23 mouse cellular contexts compared by ENCODE assay signal in genomic region chr10:9648464-9648863, GRCm38 (mm10). TPM values are rescaled to one million over a fixed set of nuclear protein-coding genes. Genes with fewer than 3 reads are reported as not detected.
A peak's percentile ranks its signal among the peaks of the same experiment; 100 is the strongest.
DNase-seq lines count a peak whose midpoint lies in the region; ATAC-seq and TF ChIP-seq lines count a peak whose summit lies in the region.
"Had no signal": no experiment of that assay in that cellular context is flagged by ENCODE, and none has a peak within 500 bp of the region (broad histone marks: within the 10 kb centered on the region; RNA-seq: fewer than 3 reads in every experiment).

No protein-coding gene starts in this region.

- intact Hi-C loops in heart, postnatal 14 days (cut with DNase I), result no loop called here

- no peak overlapping the region for H3K4me2 ChIP-seq in heart, embryonic 11.5 days
- no peak overlapping the region for H3K4me2 ChIP-seq in kidney, embryonic 16.5 days (replicated peaks; ENCODE audit: low read depth, low read length)
- no peak overlapping the region for H3K4me2 ChIP-seq in midbrain, embryonic 11.5 days
- H3K4me2 ChIP-seq in midbrain, postnatal 0 days (ENCODE audit: low read depth, low read length, poor library complexity, severe bottlenecking), result no peak overlapping the region
- no peak overlapping the region for H3K4me2 ChIP-seq in midbrain, embryonic 15.5 days
- H3K4me2 ChIP-seq: forebrain, embryonic 15.5 days; hindbrain, embryonic 15.5 days; intestine, embryonic 15.5 days; kidney, embryonic 15.5 days; neural tube, embryonic 12.5 days had no signal

- no peak for TF ChIP-seq CTCF in midbrain, postnatal 0 days (IDR thresholded peaks at IDR 0.05)

- no peaks in the 10 kb centered on the region for H3K27me3 ChIP-seq in heart, embryonic 11.5 days (ENCODE audit: control insufficient read depth, insufficient read depth, low read length)
- no peaks in the 10 kb centered on the region for H3K27me3 ChIP-seq in kidney, embryonic 16.5 days (ENCODE audit: insufficient read depth, low read length)
- no peaks in the 10 kb centered on the region for H3K27me3 ChIP-seq in midbrain, embryonic 11.5 days (ENCODE audit: control insufficient read depth, insufficient read depth, low read length)
- no peaks in the 10 kb centered on the region for H3K27me3 ChIP-seq in midbrain, postnatal 0 days (ENCODE audit: insufficient read depth, low read length)
- H3K27me3 ChIP-seq in midbrain, embryonic 15.5 days (replicated peaks), result no peaks in the 10 kb centered on the region
- H3K27me3 ChIP-seq: CH12.LX; hindbrain, embryonic 15.5 days; intestine, embryonic 15.5 days; kidney, embryonic 15.5 days; neural tube, embryonic 12.5 days had no signal

- no peaks in the 10 kb centered on the region for H3K36me3 ChIP-seq in heart, embryonic 11.5 days (ENCODE audit: control insufficient read depth, insufficient read depth, low read length)
- no peaks in the 10 kb centered on the region for H3K36me3 ChIP-seq in kidney, embryonic 16.5 days (ENCODE audit: insufficient read depth, low read length)
- H3K36me3 ChIP-seq in midbrain, embryonic 11.5 days (ENCODE audit: control insufficient read depth, insufficient read depth, low read length), result no peaks in the 10 kb centered on the region
- no peaks in the 10 kb centered on the region for H3K36me3 ChIP-seq in midbrain, postnatal 0 days (ENCODE audit: insufficient read depth, low read length)
- H3K36me3 ChIP-seq in midbrain, embryonic 15.5 days (replicated peaks), result no peaks in the 10 kb centered on the region
- H3K36me3 ChIP-seq: forebrain, embryonic 15.5 days; hindbrain, embryonic 15.5 days; intestine, embryonic 15.5 days; kidney, embryonic 15.5 days; neural tube, embryonic 12.5 days had no signal

- H3K9me3 ChIP-seq in heart, embryonic 11.5 days (replicated peaks; ENCODE audit: control insufficient read depth, low read length), result no peaks in the 10 kb centered on the region
- no peaks in the 10 kb centered on the region for H3K9me3 ChIP-seq in kidney, embryonic 16.5 days (ENCODE audit: low read length)
- no peaks in the 10 kb centered on the region for H3K9me3 ChIP-seq in midbrain, embryonic 11.5 days (ENCODE audit: control insufficient read depth, low read length)
- H3K9me3 ChIP-seq in midbrain, postnatal 0 days (ENCODE audit: low read length), result no peaks in the 10 kb centered on the region
- H3K9me3 ChIP-seq in midbrain, embryonic 15.5 days, result no peaks in the 10 kb centered on the region
- H3K9me3 ChIP-seq: forebrain, embryonic 15.5 days; hindbrain, embryonic 15.5 days; intestine, embryonic 15.5 days; kidney, embryonic 15.5 days; neural tube, embryonic 12.5 days had no signal

- 0 out of 2 replicates have a peak, but pooled peaks have one; percentile 10 for ATAC-seq in heart, embryonic 11.5 days (replicated peaks; ENCODE audit: insufficient number of reproducible peaks, low FRiP score, low TSS enrichment)
- ATAC-seq in kidney, embryonic 16.5 days (ENCODE audit: low FRiP score, low TSS enrichment), result peak; percentile 39; the same call in 1 of the 2 replicates
- no peak for ATAC-seq in midbrain, embryonic 11.5 days (ENCODE audit: low FRiP score)
- ATAC-seq in midbrain, postnatal 0 days (ENCODE audit: low FRiP score), result no peak
- 0 out of 2 replicates have a peak, but pooled peaks have one; percentile 15 for ATAC-seq in midbrain, embryonic 15.5 days (replicated peaks)
- ATAC-seq: forebrain, embryonic 15.5 days; intestine, embryonic 15.5 days; liver, postnatal 0 days had no signal

- WGBS in heart, embryonic 11.5 days (ENCODE audit: insufficient replicate concordance), result 40% methylated on average over 2 of the region's 2 CpGs
- WGBS in kidney, embryonic 16.5 days, result 60% methylated on average over 2 of the region's 2 CpGs
- 55% methylated on average over 2 of the region's 2 CpGs for WGBS in midbrain, embryonic 11.5 days
- 20% methylated on average over 2 of the region's 2 CpGs for WGBS in midbrain, postnatal 0 days
- 22% methylated on average over 2 of the region's 2 CpGs for WGBS in midbrain, embryonic 15.5 days

- no peak for DNase-seq in heart, postnatal 14 days
- DNase-seq in kidney, postnatal 4 days, result no peak
- no peak for DNase-seq in midbrain, embryonic 11.5 days (ENCODE audit: low spot score, missing footprints)
- DNase-seq in midbrain, postnatal 0 days (ENCODE audit: low spot score), result no peak
- DNase-seq: adrenal gland, postnatal 25 days; cerebellum, adult 2 months; cerebellum, postnatal 36 days; heart, postnatal 4 days; left cerebral cortex, postnatal 4 days; liver, postnatal 0 days; right cerebral cortex, postnatal 4 days had no signal

- H3K4me3 ChIP-seq in heart, embryonic 11.5 days (ENCODE audit: low read depth, low read length), result no peak overlapping the region
- H3K4me3 ChIP-seq in kidney, embryonic 16.5 days (ENCODE audit: low read length), result no peak overlapping the region
- no peak overlapping the region for H3K4me3 ChIP-seq in midbrain, embryonic 11.5 days (ENCODE audit: low read depth, low read length)
- H3K4me3 ChIP-seq in midbrain, postnatal 0 days (ENCODE audit: low read depth, low read length), result no peak overlapping the region
- H3K4me3 ChIP-seq in midbrain, embryonic 15.5 days, result no peak overlapping the region
- H3K4me3 ChIP-seq: erythroblast, embryonic 14.5 days; forebrain, embryonic 15.5 days; hindbrain, embryonic 15.5 days; intestine, embryonic 15.5 days; kidney, embryonic 15.5 days; neural tube, embryonic 12.5 days had no signal

- H3K4me1 ChIP-seq in heart, embryonic 11.5 days (ENCODE audit: control insufficient read depth, insufficient read depth, low read length), result peaks cover 3% of the 10 kb centered on the region; the same call in 1 of the 2 replicates
- H3K4me1 ChIP-seq in kidney, embryonic 16.5 days (ENCODE audit: insufficient read depth, low read length), result peaks cover 12% of the 10 kb centered on the region
- 0 out of 2 replicates have a peak, but pooled peaks cover 2% of the 10 kb centered on the region for H3K4me1 ChIP-seq in midbrain, embryonic 11.5 days (ENCODE audit: control insufficient read depth, insufficient read depth, low read length)
- H3K4me1 ChIP-seq in midbrain, postnatal 0 days (ENCODE audit: insufficient read depth, low read length), result peaks cover 3% of the 10 kb centered on the region
- H3K4me1 ChIP-seq in midbrain, embryonic 15.5 days, result peaks cover 18% of the 10 kb centered on the region
- H3K4me1 ChIP-seq: neural tube, embryonic 12.5 days had no signal

- H3K27ac ChIP-seq in heart, embryonic 11.5 days (ENCODE audit: low read depth, low read length), result no peak overlapping the region
- peak overlapping the region; percentile 11; the same call in 1 of the 2 replicates for H3K27ac ChIP-seq in kidney, embryonic 16.5 days (ENCODE audit: low read length)
- peak overlapping the region; percentile 20; the same call in 1 of the 2 replicates for H3K27ac ChIP-seq in midbrain, embryonic 11.5 days (ENCODE audit: low read depth, low read length)
- H3K27ac ChIP-seq in midbrain, postnatal 0 days (ENCODE audit: low read depth, low read length), result no peak overlapping the region
- H3K27ac ChIP-seq in midbrain, embryonic 15.5 days, result no peak overlapping the region
- H3K27ac ChIP-seq: forebrain, embryonic 15.5 days; hindbrain, embryonic 15.5 days; intestine, embryonic 15.5 days; kidney, embryonic 15.5 days; neural tube, embryonic 12.5 days; stomach, postnatal 0 days had no signal

- H3K9ac ChIP-seq in heart, embryonic 11.5 days (ENCODE audit: low read depth, low read length), result no peak overlapping the region
- H3K9ac ChIP-seq in kidney, embryonic 16.5 days (replicated peaks; ENCODE audit: low read length), result no peak overlapping the region
- no peak overlapping the region for H3K9ac ChIP-seq in midbrain, embryonic 11.5 days (ENCODE audit: low read length)
- no peak overlapping the region for H3K9ac ChIP-seq in midbrain, postnatal 0 days (replicated peaks; ENCODE audit: low read length, poor library complexity, severe bottlenecking)
- H3K9ac ChIP-seq in midbrain, embryonic 15.5 days, result no peak overlapping the region
- H3K9ac ChIP-seq: forebrain, embryonic 15.5 days; hindbrain, embryonic 15.5 days; intestine, embryonic 15.5 days; kidney, embryonic 15.5 days; liver, postnatal 0 days; neural tube, embryonic 12.5 days had no signal

RNA-seq across cellular contexts. Expression of gene Samd5, which starts 26.5 kb away (rescaled TPM):
- polyA plus RNA-seq in heart, embryonic 11.5 days (2014; fragmentation: Nextera tagmentation; extraction: Ambion mirVana), result 3.8 and 4.2 TPM in 2 replicates
- total RNA-seq in heart, postnatal 14 days (2021), result 1 to 10 TPM; 6.2 to 6.7 TPM
- polyA plus RNA-seq in kidney, embryonic 16.5 days (2015; fragmentation: Nextera tagmentation; extraction: Ambion mirVana), result 2.5 and 3.5 TPM in 2 replicates
- 8.0 and 8.4 TPM in 2 replicates for polyA plus RNA-seq in midbrain, embryonic 11.5 days (2014; fragmentation: Nextera tagmentation; extraction: Ambion mirVana)
- total RNA-seq in midbrain, postnatal 0 days (2014; rRNA removed), result 11.0 and 16.7 TPM in 2 replicates
- 4.6 and 5.7 TPM in 2 replicates for polyA plus RNA-seq in midbrain, postnatal 0 days (2015; fragmentation: Nextera tagmentation; extraction: Ambion mirVana)
- polyA plus RNA-seq in midbrain, embryonic 15.5 days (2015; fragmentation: Nextera tagmentation; extraction: Ambion mirVana), result 8.0 and 9.8 TPM in 2 replicates
- total RNA-seq: CH12.LX; megakaryocyte, adult 5-6 weeks had no signal
- polyA plus RNA-seq: erythroblast, embryonic 14.5 days had no signal

Comparison
In these comparisons a context has a peak if more than half of its experiments do, and no peak if none do; other contexts are left out.
1. ATAC-seq: peak in heart, embryonic 11.5 days (single experiment), kidney, embryonic 16.5 days (single experiment) and midbrain, embryonic 15.5 days (single experiment); none in midbrain, embryonic 11.5 days (single experiment) and midbrain, postnatal 0 days (single experiment).
2. H3K27ac ChIP-seq: peak in kidney, embryonic 16.5 days (single experiment) and midbrain, embryonic 11.5 days (single experiment); none in heart, embryonic 11.5 days (single experiment), midbrain, postnatal 0 days (single experiment) and midbrain, embryonic 15.5 days (single experiment).